Mouse (Mus musculus): ENCODE measurements around the gene Pdzrn3.
A peak's percentile ranks its signal among the peaks of the same experiment; 100 is the strongest.

Pdzrn3 gene

DNA sequence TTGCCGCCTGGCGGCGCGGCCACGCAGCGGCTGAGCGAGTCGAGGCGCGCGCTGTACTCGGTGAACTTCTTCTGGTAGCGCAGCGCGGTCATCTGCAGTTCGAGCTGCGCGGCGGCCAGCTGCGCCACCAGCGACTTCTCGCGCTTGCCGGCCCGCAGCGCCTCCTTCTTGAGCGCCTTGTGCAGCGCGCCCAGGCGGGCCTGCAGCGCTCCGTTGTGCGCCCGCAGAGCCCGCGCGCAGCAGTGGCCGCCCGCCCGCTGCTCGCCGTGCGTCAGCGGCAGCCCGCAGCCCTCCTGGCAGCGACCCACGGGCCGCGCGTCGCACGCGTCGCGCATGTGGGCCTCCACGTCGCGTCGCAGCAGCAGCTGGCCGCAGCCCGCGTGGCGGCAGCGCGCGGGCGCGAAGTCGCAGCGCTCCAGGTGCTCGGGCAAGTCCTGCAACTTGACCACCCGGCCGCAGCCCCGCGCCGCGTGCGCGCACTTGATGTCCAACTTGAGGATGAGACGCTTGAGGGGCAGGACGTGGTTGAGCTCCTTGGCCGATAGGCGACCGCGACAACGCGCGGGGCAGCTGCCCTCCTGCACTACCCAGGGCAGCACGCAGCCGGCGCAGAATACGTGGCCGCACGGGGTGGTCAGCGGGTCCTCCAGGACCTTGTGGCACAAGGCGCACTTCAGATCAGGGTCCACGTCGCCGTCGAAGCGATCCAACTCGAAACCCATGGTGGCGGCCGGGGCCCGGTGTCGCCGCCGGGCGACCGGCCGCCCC lies at the start of gene Pdzrn3:
Pdzrn3 (minus strand) TSS at position 731 of the 768 bp plus-strand sequence.
- DNase-seq, result peak; percentile 50 to 60

DNA sequence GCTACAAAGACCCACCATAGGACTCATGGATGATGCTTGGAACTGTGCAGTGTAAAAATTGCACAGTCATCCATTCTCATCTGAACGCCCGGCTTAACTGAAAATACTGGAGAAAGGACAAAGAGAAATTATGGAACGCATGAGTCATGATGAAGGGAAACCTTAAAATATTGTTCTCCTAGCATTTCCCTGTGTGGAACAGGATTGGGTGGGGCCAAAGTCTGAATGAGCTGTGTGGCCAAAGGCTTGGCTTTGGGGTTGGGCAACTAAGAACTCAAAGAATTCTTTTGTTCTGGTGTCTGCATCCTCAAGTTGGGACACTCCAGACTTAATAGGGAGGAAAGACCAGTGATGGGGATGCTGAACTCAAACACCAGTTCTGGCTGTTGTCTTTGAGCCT lies 49.6 kb upstream of the Pdzrn3 start:
- DNase-seq, result no peak

DNA sequence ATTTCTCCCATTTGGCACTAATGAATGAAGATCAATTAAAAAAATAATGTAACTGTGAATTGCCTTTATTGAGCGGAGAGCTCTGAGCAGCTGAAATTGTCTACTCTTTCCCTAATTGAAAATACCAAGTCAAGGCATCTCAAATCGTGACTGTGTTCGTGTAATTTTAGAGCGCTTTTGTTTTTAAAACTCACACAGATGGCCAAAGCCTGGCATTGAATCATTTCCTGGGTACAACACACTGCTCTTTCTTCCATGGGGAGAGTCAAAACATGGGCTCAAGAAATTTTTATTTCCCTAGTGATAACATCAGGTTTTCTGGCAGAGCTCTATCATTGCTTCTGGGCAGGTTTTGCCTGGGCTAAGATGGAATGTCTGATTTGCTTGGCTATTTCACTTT lies 48.6 kb upstream of the Pdzrn3 start:
- no peak for DNase-seq

DNA sequence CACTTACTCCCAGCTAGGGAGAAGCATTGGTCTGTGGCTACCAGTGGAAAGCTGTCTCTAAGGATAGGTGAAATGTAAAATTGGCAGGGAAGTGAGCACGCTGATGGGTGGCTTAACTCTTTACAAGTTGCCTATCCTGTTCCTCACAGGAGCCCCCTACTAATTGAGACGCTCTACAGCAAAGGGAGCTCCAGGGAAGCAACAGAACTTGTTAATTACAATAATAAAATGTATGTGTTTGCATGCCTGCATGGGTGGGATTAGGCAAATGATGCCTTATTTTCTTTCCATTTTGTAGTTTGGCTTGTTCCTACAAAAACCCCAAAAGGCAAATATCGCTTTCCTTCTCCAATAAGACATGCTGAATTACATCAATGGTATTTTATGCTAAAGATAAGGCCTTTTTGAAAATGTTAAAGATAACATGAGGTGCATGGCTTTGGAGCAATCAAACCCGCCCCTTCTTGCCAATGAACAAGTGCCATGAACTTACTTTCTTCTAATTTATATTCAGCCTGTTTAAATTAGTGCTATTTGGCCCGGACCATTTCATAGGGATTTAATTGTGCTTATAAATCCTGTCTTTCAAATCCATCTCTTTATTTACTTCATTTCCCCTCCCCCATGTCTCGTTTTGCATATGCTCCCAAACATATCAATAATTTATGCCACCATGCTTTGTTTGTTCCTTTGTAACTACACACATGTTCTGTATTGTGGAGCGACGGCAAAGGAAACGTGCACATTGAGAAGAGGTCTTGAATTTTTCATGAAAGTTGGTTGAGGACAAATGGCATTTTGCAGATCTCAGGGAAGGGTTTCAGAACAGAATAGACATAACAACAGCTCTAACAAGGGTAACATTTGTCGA lies 44.6 kb upstream of the Pdzrn3 start:
- DNase-seq, result no peak

DNA sequence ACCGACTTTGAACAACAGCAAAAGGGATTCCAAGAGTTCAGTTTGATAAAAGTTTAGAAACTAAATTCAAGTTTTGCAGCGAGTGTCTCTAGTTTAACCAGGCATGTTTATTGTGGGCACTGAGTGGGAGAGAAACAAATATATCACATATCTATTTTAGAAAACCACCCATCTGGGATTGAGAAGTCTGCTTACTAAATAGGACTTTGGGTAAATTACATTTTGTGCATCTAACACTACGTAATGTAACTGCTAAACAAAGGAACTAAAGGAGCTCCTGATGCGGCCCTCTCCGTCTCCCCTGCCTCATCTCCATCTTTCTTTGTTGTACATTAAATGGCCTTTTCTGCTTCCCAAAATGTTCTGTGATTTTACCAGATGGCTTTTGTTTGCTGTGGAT lies 40.5 kb upstream of the Pdzrn3 start:
- no peak for DNase-seq

DNA sequence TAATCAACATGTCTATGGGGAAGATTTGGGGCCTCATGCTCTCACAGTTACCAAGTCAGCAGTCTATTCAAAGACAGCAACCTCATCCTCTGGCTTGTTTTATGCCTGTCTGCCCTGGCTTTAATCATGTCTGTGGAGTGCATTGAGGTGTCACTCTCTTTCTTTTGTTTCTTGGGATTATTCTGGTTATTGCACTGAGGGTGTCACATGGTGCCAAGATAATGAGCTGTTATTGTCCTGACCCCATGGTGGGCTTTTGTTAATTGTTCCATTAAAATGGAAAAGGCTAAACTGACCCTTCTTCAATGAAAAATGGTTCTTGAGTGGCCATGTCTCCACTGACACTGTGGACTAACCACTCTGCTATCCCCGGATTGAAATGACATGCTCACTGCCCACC lies 34.0 kb upstream of the Pdzrn3 start:
- DNase-seq, result no peak

DNA sequence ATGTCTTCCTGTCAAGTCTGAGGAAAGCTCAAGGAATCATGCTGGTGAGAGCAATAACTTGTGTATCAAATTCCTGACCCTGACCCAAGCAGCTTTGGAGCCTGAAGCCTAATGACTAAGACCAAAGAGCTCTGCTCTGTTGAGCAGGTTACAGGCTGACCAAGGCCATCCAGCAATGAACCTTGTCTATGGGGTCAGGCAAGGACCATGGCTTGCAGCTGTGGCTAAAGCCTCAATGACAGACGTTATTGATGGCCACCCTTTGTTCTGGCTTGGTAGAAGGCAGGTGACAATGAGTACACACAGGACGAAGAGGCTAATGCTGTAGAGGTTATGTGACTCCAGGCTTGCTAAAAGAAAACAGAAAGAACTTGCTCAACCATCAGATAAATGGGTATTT lies 33.4 kb upstream of the Pdzrn3 start:
- DNase-seq, result no peak

DNA sequence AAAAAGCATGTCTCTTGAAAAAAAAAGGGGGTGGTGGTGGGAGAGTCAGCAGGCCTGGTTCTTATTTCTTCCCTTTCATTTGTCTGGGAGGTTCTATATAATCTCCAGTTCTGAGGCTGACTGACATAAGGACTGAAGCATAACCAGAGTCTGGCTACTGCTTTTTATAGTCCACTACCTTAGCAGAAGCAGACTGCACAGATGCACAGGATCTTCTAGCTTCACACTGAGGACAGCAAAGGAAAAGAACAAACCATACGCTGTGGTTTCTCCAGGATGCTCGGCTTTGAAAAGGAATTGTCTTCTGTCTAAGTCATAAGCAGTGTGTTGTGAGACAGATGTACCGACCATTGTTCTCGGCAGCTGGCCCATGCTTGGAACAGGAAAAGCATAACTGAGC lies 19.0 kb upstream of the Pdzrn3 start:
- DNase-seq, result no peak

DNA sequence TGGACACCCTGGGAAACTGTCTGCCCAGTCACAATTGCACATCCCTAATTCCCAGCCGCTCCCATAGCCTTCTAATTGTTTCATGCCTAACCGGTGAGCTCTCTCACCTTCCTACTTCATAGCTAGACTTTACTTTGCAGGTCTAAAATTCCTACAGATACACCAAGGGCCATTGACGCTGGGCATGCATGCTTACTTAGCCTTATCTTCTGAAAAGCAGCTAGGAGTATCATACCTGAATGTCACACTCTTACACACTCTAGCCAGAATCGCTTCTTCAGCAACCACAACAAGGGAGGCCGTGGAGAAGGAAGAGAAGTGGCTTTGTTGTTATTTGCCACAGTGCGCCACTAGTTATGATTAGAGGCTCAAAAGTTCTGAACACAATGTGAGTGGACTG lies 18.2 kb upstream of the Pdzrn3 start:
- DNase-seq, result no peak

DNA sequence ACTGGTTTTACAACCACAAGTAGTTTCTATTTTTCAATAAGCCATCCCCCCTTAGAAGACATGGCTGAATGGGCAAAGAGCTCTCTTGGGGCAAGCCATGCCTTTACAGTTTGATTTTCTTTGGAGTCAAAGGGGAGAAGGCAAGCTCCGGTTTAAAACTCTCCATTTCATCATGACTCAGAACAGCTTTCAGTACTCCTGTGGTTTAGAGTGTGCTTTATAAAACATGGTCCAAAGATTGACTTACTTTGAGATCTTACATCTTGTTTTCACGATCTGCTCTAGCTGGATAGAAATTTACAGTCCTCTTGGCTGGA lies 15.1 kb upstream of the Pdzrn3 start:
- DNase-seq, result no peak

DNA sequence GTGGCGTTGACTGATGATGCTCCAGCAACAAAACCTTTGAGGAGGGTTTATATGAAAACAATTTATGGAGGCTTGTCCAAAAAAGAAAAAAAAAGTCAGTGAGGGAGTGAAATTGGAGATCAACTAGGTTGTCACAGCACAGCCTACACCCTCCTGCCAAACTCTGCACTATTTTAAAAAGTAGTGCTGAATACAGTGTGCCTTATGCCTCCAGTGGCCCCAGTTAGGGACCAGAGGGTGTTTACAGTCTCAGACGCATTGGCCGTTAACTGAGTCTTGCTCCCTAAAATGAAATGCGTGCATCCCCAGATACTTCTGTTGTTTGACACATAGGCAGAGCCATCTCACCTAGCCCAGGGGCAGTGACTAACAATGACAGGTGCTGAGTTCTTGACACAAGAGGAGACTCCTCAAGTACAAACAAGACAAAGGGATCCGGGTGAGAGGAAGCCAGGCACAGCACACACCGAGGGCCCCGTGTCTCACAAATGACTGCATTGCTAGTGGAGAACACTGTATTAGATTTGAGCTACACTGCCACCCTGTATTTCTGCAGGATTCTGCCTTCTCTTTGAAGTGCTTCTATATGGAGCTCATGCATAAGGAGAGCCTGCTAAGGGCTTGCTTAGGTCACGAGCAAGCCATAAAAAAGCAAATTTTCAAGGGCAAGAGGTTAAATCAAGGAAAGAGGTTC lies 14.6 kb upstream of the Pdzrn3 start:
- DNase-seq, result no peak

DNA sequence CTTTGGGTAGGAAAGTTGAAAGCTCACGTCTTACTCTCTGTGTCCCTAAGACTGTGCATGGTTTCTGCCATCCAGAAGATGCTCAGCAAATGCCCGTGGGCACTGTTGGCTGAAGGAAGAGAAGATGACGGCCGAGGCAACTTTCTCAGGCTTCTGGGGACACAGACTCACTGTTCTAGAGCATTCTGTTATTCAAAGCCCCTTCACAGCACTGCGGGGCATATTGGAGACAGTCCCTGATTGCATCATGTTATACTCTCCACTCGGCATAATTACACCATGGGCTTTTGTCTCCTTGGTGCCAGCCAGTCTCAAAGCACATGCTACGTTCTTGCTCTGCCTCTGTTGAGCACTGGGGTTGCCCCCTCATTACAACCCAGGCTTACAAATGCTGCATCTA lies 7.8 kb upstream of the Pdzrn3 start:
- peak in 1 of 2 experiments; percentile 29 for DNase-seq

DNA sequence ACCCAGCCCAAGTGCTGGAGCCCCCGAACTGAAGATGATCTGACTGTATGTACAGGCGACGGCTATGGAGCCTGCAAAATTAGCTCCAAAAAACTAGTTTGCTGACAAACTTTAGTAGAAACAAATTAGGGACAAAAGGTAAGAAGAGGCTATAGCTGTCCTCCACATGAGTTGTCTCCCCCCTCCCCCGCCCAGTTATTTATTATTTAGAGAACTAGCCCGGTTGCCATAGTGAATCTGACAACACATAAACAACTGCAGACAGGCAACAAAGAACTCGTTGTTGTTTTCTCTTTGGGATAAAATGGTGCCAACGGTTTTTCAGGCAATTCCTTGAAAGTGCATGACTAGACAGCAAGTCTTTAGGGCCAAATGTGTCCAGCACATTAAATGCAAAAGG lies 7.3 kb upstream of the Pdzrn3 start:
- DNase-seq, result no peak

DNA sequence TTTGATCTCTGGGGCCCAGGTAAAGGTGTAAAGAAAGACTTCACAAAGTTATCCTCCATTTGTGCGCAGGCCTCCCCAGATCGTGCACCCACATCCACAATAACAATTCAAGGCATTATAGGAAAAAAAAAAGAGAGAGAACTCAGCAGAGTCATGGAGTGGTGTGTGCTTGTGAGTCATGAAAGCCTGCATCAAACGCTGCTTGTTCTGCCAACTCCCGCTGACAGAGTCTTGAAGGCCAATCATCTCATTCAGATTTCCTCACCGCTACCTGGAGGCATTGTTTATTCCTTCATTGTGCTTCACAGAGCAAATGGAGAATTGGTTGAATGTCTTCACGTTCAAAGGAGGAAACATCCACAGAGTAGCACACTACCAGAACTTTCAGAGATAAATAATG lies 6.8 kb upstream of the Pdzrn3 start:
- DNase-seq, result no peak

DNA sequence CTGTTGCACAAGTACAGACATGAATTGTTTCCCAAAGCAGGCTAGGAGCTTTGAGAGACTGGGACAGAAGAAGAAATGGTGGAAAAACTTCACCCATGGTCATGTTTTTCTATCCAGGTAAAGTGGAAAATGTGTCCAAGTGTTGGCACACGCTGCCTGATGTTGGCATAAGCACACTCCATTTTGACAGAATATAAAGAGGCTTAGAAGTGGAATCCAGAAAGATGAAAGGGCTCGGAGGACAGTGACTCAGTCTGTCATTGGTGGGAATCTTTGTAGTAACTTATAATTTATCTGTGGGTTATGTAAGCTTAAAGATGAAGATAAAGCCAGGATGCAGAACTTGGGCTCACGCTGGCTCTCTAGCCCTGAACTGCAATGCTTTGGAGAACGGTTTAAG lies 5.2 kb upstream of the Pdzrn3 start:
- DNase-seq, result no peak

DNA sequence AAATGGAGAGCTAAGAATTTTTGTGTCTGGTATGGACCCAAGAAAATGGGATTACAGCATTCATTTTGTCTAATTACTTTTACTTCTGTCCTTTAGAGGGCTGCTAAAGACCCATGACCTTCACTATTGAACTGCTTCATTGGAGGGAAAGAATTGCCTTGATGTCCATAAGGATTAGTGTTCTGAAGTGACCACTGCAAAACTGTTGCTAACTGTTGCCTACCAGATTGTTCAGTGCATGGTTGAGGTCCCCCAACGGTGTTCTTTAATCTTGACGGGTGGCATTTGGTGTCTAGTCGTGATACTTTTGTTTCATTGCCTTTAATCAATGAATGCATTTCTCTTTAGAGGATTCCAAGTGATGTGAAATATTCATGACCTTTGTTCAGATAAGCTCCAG lies 1.8 kb upstream of the Pdzrn3 start:
- no peak for DNase-seq

DNA sequence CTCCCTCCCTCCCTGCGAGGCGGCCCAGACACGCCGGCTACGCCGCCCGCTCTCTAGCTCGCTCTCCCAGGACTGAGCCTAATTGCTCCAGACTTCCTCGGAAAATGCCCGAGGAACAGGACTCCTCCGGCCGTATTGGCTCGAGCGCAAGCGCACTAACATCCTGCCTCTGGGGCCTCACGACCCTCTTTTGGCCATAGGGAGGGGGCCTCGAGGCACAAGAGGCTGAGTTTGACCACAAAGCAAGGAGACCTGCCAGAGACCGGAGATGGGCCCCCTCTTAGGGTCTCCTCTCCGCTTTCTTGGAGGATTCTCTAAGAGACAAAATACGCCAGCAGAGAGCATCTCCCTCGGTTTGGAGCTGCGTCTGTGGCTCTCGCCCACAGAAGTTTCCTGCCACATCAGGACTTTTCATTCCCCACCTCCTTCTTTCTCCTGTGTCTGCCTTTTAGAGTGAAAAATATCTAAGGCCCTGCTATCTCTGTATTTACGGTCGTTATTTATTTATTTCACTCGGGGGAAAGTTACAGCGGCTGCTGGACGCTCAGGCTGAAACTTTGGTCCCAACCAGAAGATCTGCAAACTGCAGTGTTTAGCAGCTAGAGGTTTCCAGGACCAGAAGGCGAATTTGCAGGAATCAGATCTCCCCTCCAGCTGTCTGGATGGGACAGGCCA lies 375 bp upstream of the Pdzrn3 start:
- DNase-seq, result peak; percentile 56 to 60

DNA sequence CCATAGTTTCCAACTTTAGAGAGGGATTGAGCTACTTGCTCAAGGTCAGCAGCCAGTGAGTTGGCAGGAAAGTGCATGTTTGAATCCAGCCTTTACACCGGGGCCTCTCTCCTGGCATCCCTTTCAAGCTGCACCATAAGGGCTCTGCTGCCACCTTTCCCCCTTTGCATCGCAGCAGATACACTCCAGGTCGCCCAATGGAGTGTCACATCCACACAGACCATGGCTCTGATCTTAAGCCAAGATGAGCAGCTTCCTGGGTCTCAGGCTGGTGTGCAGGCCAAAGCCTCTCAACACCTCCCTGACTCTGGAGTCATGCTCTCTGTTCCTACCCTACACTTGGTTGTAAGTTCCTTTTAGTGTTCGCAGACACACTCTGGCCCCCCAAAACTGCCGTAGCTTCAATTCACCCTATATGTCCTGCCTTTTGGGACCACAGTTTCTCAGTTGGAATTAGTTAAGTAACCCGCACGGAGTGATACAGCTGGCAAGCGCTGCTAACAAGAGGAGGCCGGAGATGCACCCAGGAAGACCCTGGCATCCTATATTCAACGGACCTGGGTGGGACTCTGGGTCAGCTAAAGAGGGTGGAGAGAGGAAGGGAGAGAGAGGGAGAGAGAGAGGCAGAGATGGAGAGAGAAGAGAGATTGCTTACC lies 1.1 kb downstream of the Pdzrn3 start:
- peak in 1 of 2 experiments; percentile 27 for DNase-seq

DNA sequence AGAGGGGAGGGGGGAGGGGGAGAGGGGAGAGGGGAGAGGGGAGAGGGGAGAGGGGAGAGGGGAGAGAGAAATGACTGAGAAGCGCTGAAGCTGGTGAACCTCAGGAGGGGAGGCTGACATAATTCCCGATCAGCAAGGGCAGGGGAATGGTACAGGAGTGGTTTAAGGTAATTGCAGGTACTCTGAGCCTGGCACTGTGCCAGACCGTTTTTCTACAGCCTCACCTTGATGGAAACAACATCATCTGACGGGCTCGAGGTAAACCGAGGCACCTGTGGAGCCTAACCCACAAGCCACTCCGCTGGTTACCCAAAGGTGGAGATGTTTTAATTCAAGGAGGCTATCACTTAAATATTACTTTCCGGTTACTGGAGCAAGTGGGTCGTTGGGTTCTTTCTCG lies 1.6 kb downstream of the Pdzrn3 start:
- peak in 1 of 2 experiments; percentile 20 for DNase-seq

DNA sequence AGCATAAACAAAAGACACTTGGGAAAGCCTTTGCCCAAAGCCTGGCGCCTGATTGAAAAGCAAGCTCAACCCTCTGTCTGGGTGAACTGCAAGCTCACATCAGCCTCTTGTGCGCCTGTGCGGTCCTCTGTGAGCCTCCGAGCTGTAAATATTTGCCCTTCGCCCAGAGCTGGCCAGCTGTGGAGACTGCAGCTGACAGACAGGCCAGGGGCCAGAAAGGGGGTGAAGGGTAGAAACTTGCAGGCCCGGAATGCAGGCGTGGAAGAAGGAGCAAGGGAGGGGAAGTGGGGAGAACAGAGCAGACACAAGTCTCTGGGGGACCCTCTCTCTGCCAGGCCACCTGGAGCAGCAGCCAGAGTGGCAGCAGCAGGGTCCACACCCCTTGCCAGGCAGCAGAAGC lies 3.0 kb downstream of the Pdzrn3 start:
- DNase-seq, result peak in 1 of 2 experiments; percentile 17

DNA sequence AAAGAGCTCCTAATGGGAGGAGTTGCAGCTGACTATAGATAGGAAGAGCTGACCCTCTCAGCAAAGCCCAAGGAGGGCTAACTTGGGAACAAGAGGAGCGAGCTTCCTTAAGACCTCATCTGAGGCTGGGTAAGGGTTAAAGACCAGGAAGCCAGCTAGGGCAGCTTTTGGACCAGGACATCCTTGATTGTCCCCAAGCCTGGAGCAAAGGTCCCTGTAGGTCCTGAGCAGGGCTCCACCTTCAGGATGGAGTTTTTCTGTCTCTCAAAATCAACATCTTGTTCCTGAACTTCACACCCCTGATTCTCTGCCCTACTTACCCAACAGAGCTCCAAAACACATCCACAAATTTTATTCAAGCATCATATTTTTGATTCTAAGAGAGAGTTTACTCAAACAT lies 3.5 kb downstream of the Pdzrn3 start:
- no peak for DNase-seq

DNA sequence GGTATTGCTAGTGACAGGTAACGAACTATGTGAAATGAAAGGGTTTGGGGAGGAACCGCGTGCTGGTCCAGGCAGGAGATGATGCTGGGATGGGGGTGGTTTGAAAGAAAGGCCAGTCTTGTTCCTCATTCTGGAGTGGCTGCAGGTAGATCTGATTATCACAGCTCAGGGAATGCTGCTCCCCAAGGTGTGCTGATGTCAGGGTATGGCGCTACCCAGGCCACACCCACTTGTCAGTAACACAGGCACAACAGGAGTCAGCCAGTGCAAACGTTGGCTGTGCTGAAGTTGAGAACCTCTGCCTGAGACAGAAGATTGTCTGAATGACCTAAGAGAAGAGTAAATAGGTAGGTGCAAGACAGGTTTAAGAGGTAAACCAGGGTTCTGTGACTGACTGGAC lies 4.7 kb downstream of the Pdzrn3 start:
- no peak for DNase-seq

Data from cerebellum, postnatal 10 days (tissue).